ENCODE assay signal across 7 mouse cellular contexts in genomic region chr11:26073638-26074294, GRCm38 (mm10).
A peak's percentile ranks its signal among the peaks of the same experiment; 100 is the strongest.
DNase-seq lines count a peak whose midpoint lies in the region; ATAC-seq and TF ChIP-seq lines count a peak whose summit lies in the region.

No protein-coding gene starts in this region.

- no peak overlapping the region for H3K9ac ChIP-seq in ES-E14 (ENCODE audit: insufficient read depth, low read depth, low read length, poor library complexity, severe bottlenecking)
- no peak overlapping the region for H3K9ac ChIP-seq in hindbrain, postnatal 0 days (replicated peaks; ENCODE audit: low read length)
- no peak overlapping the region for H3K9ac ChIP-seq in stomach, postnatal 0 days (ENCODE audit: low read length)

- H3K4me1 ChIP-seq in ES-E14 (ENCODE audit: control insufficient read depth in 2 of 2, insufficient read depth in 2 of 2, low read length in 2 of 2, poor library complexity in 1 of 2): no peaks in the 10 kb centered on the region
- peaks cover 25% of the 10 kb centered on the region for H3K4me1 ChIP-seq in forebrain, embryonic 10.5 days
- H3K4me1 ChIP-seq in hindbrain, postnatal 0 days (ENCODE audit: insufficient read depth, low read length): no peaks in the 10 kb centered on the region
- H3K4me1 ChIP-seq in stomach, postnatal 0 days (replicated peaks; ENCODE audit: control insufficient read depth, insufficient read depth): no peaks in the 10 kb centered on the region

- ATAC-seq in hindbrain, postnatal 0 days: peak; percentile 90
- ATAC-seq in stomach, postnatal 0 days (ENCODE audit: low FRiP score, low TSS enrichment): 0 out of 2 replicates have a peak, but pooled peaks have one; percentile 59

- no peaks in the 10 kb centered on the region for H3K36me3 ChIP-seq in ES-E14 (ENCODE audit: control insufficient read depth, insufficient read depth, low read length, poor library complexity, severe bottlenecking)
- H3K36me3 ChIP-seq in forebrain, embryonic 10.5 days (replicated peaks): no peaks in the 10 kb centered on the region
- H3K36me3 ChIP-seq in hindbrain, postnatal 0 days (ENCODE audit: insufficient read depth, low read length): no peaks in the 10 kb centered on the region
- no peaks in the 10 kb centered on the region for H3K36me3 ChIP-seq in stomach, postnatal 0 days (ENCODE audit: control insufficient read depth, insufficient read depth, low read length)

- H3K4me3 ChIP-seq in ES-E14 (ENCODE audit: insufficient read depth in 1 of 2, low read depth in 1 of 2, low read length in 2 of 2, poor library complexity in 1 of 2, severe bottlenecking in 1 of 2): no peak overlapping the region
- H3K4me3 ChIP-seq in forebrain, embryonic 10.5 days: no peak overlapping the region
- no peak overlapping the region for H3K4me3 ChIP-seq in hindbrain, postnatal 0 days (ENCODE audit: low read length)
- H3K4me3 ChIP-seq in stomach, postnatal 0 days (ENCODE audit: low read depth, low read length): no peak overlapping the region

- TF ChIP-seq EP300 in stomach, postnatal 0 days (optimal IDR thresholded peaks at IDR 0.05): no peak

- WGBS in forebrain, embryonic 10.5 days: 48% methylated on average over 8 of the region's 8 CpGs
- WGBS in hindbrain, postnatal 0 days: 37% methylated on average over 8 of the region's 8 CpGs
- WGBS in stomach, postnatal 0 days: 48% methylated on average over 8 of the region's 8 CpGs

- H3K27me3 ChIP-seq in forebrain, embryonic 10.5 days (ENCODE audit: poor library complexity, severe bottlenecking): no peaks in the 10 kb centered on the region
- no peaks in the 10 kb centered on the region for H3K27me3 ChIP-seq in hindbrain, postnatal 0 days (ENCODE audit: insufficient read depth, low read length)
- H3K27me3 ChIP-seq in stomach, postnatal 0 days (ENCODE audit: control insufficient read depth, insufficient read depth, low read length): no peaks in the 10 kb centered on the region

- in situ Hi-C loops in ES-E14 (cut with MboI; ENCODE audit: low sequenced_read_pairs in 2 of 2, unreplicated experiment in 2 of 2): no loop called here

- TF ChIP-seq CTCF in hindbrain, postnatal 0 days (IDR thresholded peaks at IDR 0.05; ENCODE audit: low read depth): peak; percentile 83
- peak; percentile 84 for TF ChIP-seq CTCF in stomach, postnatal 0 days (IDR thresholded peaks at IDR 0.05; ENCODE audit: low read depth)

- no peak overlapping the region for H3K27ac ChIP-seq in ES-E14 (ENCODE audit: insufficient read depth, low read depth, low read length, poor library complexity, severe bottlenecking)
- H3K27ac ChIP-seq in forebrain, embryonic 10.5 days: no peak overlapping the region
- no peak overlapping the region for H3K27ac ChIP-seq in hindbrain, postnatal 0 days
- no peak overlapping the region for H3K27ac ChIP-seq in stomach, postnatal 0 days (replicated peaks)

- no peak overlapping the region for H3K4me2 ChIP-seq in hindbrain, postnatal 0 days (ENCODE audit: low read depth, low read length)
- no peak overlapping the region for H3K4me2 ChIP-seq in stomach, postnatal 0 days (replicated peaks; ENCODE audit: low read depth)

- H3K9me3 ChIP-seq in ES-E14 (ENCODE audit: control insufficient read depth, insufficient read depth, low read depth, low read length): no peaks in the 10 kb centered on the region
- no peaks in the 10 kb centered on the region for H3K9me3 ChIP-seq in forebrain, embryonic 10.5 days
- H3K9me3 ChIP-seq in hindbrain, postnatal 0 days (ENCODE audit: low read length): no peaks in the 10 kb centered on the region
- no peaks in the 10 kb centered on the region for H3K9me3 ChIP-seq in stomach, postnatal 0 days (ENCODE audit: control insufficient read depth, low read length)

- peak; percentile 47 for DNase-seq in ES-E14 (ENCODE audit: low read depth, low spot score)
- DNase-seq in adrenal gland, adult 8-10 months: peak; percentile 4
- DNase-seq in forebrain, embryonic 10.5 days (ENCODE audit: extremely low spot score, low spot score): peak; percentile 21
- peak; percentile 88 for DNase-seq in hindbrain, postnatal 0 days (ENCODE audit: low spot score)
- peak; percentile 61 to 72 for DNase-seq in layer of hippocampus, postnatal 36 days
- peak; percentile 68 for DNase-seq in mesoderm, embryonic 11.5 days (ENCODE audit: low read depth, low spot score)
- peak; percentile 46 for DNase-seq in stomach, postnatal 0 days (ENCODE audit: low spot score)

TF ChIP-seq in ES-E14, 5 proteins besides CTCF, POLR2A, EP300 and RAD21:
- TF ChIP-seq ZC3H11A (IDR thresholded peaks at IDR 0.05; ENCODE audit: borderline replicate concordance, low read depth, low read length): peak; percentile 77; the same call in 1 of the 2 replicates
- TF ChIP-seq ZNF384 (IDR thresholded peaks at IDR 0.05; ENCODE audit: low read depth, low read length): no peak

Comparison
In these comparisons a context has a peak if more than half of its experiments do, and no peak if none do; other contexts are left out.
1. DNase-seq: peak in every context shown above with its lines; median percentile 88 in hindbrain, postnatal 0 days; 68 in mesoderm, embryonic 11.5 days; 66 in layer of hippocampus, postnatal 36 days; 47 in ES-E14; 46 in stomach, postnatal 0 days; 21 in forebrain, embryonic 10.5 days; 4 in adrenal gland, adult 8-10 months.